Mouse (Mus musculus): ENCODE measurements around the gene Gm11627. TPM values are rescaled to one million over a fixed set of nuclear protein-coding genes. Genes with fewer than 3 reads are reported as not detected.
"Not testable (repeated sequence)": the region's sequence is repeated elsewhere in the genome, so short reads cannot be mapped to it uniquely, and the experiment has no call there.

Gene Gm11627
- polyA plus RNA-seq, 1 experiment = 1.9 TPM

- TF ChIP-seq REST (IDR thresholded peaks at IDR 0.05; ENCODE audit: insufficient read depth, insufficient read length) (no peak), TCF3 (IDR thresholded peaks at IDR 0.05; ENCODE audit: insufficient read length, low read depth) (no peak), MYOG (IDR thresholded peaks at IDR 0.05; ENCODE audit: control insufficient read depth in 1 of 3, insufficient read depth in 1 of 3, insufficient read length in 2 of 3, low read depth in 2 of 3) (no peak), MAX (IDR thresholded peaks at IDR 0.05; ENCODE audit: low read depth) (no peak), E2F4 (IDR thresholded peaks at IDR 0.05; ENCODE audit: insufficient read depth) (no peak), SRF (IDR thresholded peaks at IDR 0.05; ENCODE audit: control insufficient read depth, insufficient read length, low read depth) (no peak), MYOD1 (IDR thresholded peaks at IDR 0.05; ENCODE audit: control insufficient read depth in 1 of 3, insufficient read length in 2 of 3, low read depth in 2 of 3) (no peak), CEBPB (IDR thresholded peaks at IDR 0.05; ENCODE audit: insufficient read depth, poor library complexity, severe bottlenecking) (no peak), USF1 (IDR thresholded peaks at IDR 0.05; ENCODE audit: low read depth) (no peak), POLR2A (IDR thresholded peaks at IDR 0.05; ENCODE audit: insufficient read length, low read depth) (no peak), POLR2AphosphoS2 (IDR thresholded peaks at IDR 0.05; ENCODE audit: insufficient read length, low read depth) (no peak), TCF12 (IDR thresholded peaks at IDR 0.05; ENCODE audit: insufficient read depth, poor library complexity, severe bottlenecking) (no peak)
- Histone ChIP-seq H3K79me2 (ENCODE audit: control insufficient read depth, insufficient read depth) (peaks cover 96% of the 10 kb centered on the region), H3ac (ENCODE audit: control insufficient read depth, insufficient read length) (no peak overlapping the region), H3K4me3 (no peak overlapping the region), H3K27me3 (ENCODE audit: control insufficient read depth, insufficient read depth, insufficient read length) (no peaks in the 10 kb centered on the region), H3K4me2 (ENCODE audit: low read depth) (no peak overlapping the region), H3K36me3 (ENCODE audit: control insufficient read depth, insufficient read depth) (no peaks in the 10 kb centered on the region)
Observed at GRCm38 (mm10) chr11:102551176-102551575, 28.1 kb downstream of the Gm11627 start.

DNA sequence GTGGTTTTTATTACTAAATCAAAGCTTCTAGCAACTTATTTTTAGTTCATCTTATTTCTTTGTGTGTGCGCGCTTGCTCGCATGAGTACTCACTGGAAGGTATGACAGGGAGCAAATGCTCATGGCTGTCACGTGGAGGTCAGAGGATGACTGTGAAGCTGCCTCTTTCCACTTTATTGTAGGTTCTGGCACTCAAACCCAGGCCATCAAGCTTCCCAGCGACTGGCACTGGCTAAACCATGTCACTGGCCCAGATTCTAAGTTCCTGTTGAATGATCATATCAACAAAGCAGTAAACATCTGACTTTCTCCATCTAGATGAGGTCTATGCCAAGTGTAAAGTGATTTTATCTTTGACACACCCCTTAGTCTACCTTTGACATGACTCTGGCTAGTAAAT, 37.8 kb downstream of the Gm11627 start:
- Histone ChIP-seq H3ac (ENCODE audit: control insufficient read depth, insufficient read length) (no peak overlapping the region), H3K79me2 (ENCODE audit: control insufficient read depth, insufficient read depth) (peaks cover 71% of the 10 kb centered on the region), H3K4me3 (no peak overlapping the region), H3K27me3 (ENCODE audit: control insufficient read depth, insufficient read depth, insufficient read length) (no peaks in the 10 kb centered on the region), H3K4me2 (ENCODE audit: low read depth) (no peak overlapping the region), H3K36me3 (ENCODE audit: control insufficient read depth, insufficient read depth) (peaks cover 20% of the 10 kb centered on the region)
- no peak for TF ChIP-seq POLR2A (IDR thresholded peaks at IDR 0.05; ENCODE audit: insufficient read length, low read depth)
- no peak for TF ChIP-seq TCF3 (IDR thresholded peaks at IDR 0.05; ENCODE audit: insufficient read length, low read depth)
- TF ChIP-seq POLR2AphosphoS2 (IDR thresholded peaks at IDR 0.05; ENCODE audit: insufficient read length, low read depth) = no peak
- TF ChIP-seq CEBPB (IDR thresholded peaks at IDR 0.05; ENCODE audit: insufficient read depth, poor library complexity, severe bottlenecking) = no peak

- H3ac ChIP-seq (ENCODE audit: control insufficient read depth, insufficient read length); H3K4me3 ChIP-seq; H3K27me3 ChIP-seq (ENCODE audit: control insufficient read depth, insufficient read depth, insufficient read length); H3K4me2 ChIP-seq (ENCODE audit: low read depth): not testable (repeated sequence)
- Histone ChIP-seq H3K79me2 (ENCODE audit: control insufficient read depth, insufficient read depth) (peaks cover 59% of the 10 kb centered on the region), H3K36me3 (ENCODE audit: control insufficient read depth, insufficient read depth) (peaks cover 24% of the 10 kb centered on the region)
Observed at GRCm38 (mm10) chr11:102540286-102540685, 39.0 kb downstream of the Gm11627 start.

DNA sequence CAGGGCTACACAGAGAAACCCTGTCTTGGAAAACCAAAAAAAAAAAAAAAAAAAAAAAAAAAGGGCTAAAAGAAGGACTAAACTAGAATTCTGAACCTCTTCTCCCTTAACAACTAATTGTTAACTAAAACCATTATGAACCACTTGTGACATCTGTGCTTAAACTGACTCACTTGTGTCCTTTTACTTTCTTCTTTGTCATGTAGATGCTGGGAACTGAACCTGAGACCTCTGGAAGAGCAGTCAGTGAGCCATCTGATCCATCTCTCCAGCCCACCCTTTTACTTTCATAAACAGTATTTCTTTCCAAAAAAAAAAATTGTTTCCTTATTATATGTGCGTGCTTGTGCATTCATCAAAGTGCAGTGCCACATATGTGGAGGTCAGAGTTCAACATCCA, 39.6 kb downstream of the Gm11627 start:
- no peak overlapping the region for H3K4me3 ChIP-seq
- H3K27me3 ChIP-seq (ENCODE audit: control insufficient read depth, insufficient read depth, insufficient read length) = no peaks in the 10 kb centered on the region
- H3K36me3 ChIP-seq (ENCODE audit: control insufficient read depth, insufficient read depth) = peaks cover 24% of the 10 kb centered on the region
- peaks cover 57% of the 10 kb centered on the region for H3K79me2 ChIP-seq (ENCODE audit: control insufficient read depth, insufficient read depth)
- TF ChIP-seq USF1 (IDR thresholded peaks at IDR 0.05; ENCODE audit: low read depth) (no peak), MYOD1 (IDR thresholded peaks at IDR 0.05; ENCODE audit: control insufficient read depth in 1 of 3, insufficient read length in 2 of 3, low read depth in 2 of 3) (no peak), TCF3 (IDR thresholded peaks at IDR 0.05; ENCODE audit: insufficient read length, low read depth) (no peak), POLR2AphosphoS2 (IDR thresholded peaks at IDR 0.05; ENCODE audit: insufficient read length, low read depth) (no peak), REST (IDR thresholded peaks at IDR 0.05; ENCODE audit: insufficient read depth, insufficient read length) (no peak), MYOG (IDR thresholded peaks at IDR 0.05; ENCODE audit: control insufficient read depth in 1 of 3, insufficient read depth in 1 of 3, insufficient read length in 2 of 3, low read depth in 2 of 3) (no peak), POLR2A (IDR thresholded peaks at IDR 0.05; ENCODE audit: insufficient read length, low read depth) (no peak), SRF (IDR thresholded peaks at IDR 0.05; ENCODE audit: control insufficient read depth, insufficient read length, low read depth) (no peak), MAX (IDR thresholded peaks at IDR 0.05; ENCODE audit: low read depth) (no peak), TCF12 (IDR thresholded peaks at IDR 0.05; ENCODE audit: insufficient read depth, poor library complexity, severe bottlenecking) (no peak), E2F4 (IDR thresholded peaks at IDR 0.05; ENCODE audit: insufficient read depth) (no peak), CEBPB (IDR thresholded peaks at IDR 0.05; ENCODE audit: insufficient read depth, poor library complexity, severe bottlenecking) (no peak)
- no peak overlapping the region for H3ac ChIP-seq (ENCODE audit: control insufficient read depth, insufficient read length)
- H3K4me2 ChIP-seq (ENCODE audit: low read depth) = no peak overlapping the region

GRCm38 (mm10) chr11:102536210-102536609, 43.1 kb downstream of the Gm11627 start:
- Histone ChIP-seq H3K4me2 (ENCODE audit: low read depth) (no peak overlapping the region), H3K27me3 (ENCODE audit: control insufficient read depth, insufficient read depth, insufficient read length) (no peaks in the 10 kb centered on the region), H3K4me3 (no peak overlapping the region), H3ac (ENCODE audit: control insufficient read depth, insufficient read length) (no peak overlapping the region), H3K79me2 (ENCODE audit: control insufficient read depth, insufficient read depth) (peaks cover 53% of the 10 kb centered on the region), H3K36me3 (ENCODE audit: control insufficient read depth, insufficient read depth) (peaks cover 24% of the 10 kb centered on the region)
- TF ChIP-seq USF1 (IDR thresholded peaks at IDR 0.05; ENCODE audit: low read depth) = no peak
- no peak for TF ChIP-seq SRF (IDR thresholded peaks at IDR 0.05; ENCODE audit: control insufficient read depth, insufficient read length, low read depth)
- TF ChIP-seq MYOD1 (IDR thresholded peaks at IDR 0.05; ENCODE audit: control insufficient read depth in 1 of 3, insufficient read length in 2 of 3, low read depth in 2 of 3) = no peak
- no peak for TF ChIP-seq CEBPB (IDR thresholded peaks at IDR 0.05; ENCODE audit: insufficient read depth, poor library complexity, severe bottlenecking)
- no peak for TF ChIP-seq POLR2AphosphoS2 (IDR thresholded peaks at IDR 0.05; ENCODE audit: insufficient read length, low read depth)
- no peak for TF ChIP-seq MAX (IDR thresholded peaks at IDR 0.05; ENCODE audit: low read depth)
- no peak for TF ChIP-seq E2F4 (IDR thresholded peaks at IDR 0.05; ENCODE audit: insufficient read depth)
- TF ChIP-seq POLR2A (IDR thresholded peaks at IDR 0.05; ENCODE audit: insufficient read length, low read depth) = no peak
- no peak for TF ChIP-seq MYOG (IDR thresholded peaks at IDR 0.05; ENCODE audit: control insufficient read depth in 1 of 3, insufficient read depth in 1 of 3, insufficient read length in 2 of 3, low read depth in 2 of 3)
- no peak for TF ChIP-seq TCF12 (IDR thresholded peaks at IDR 0.05; ENCODE audit: insufficient read depth, poor library complexity, severe bottlenecking)
- TF ChIP-seq TCF3 (IDR thresholded peaks at IDR 0.05; ENCODE audit: insufficient read length, low read depth) = no peak
- TF ChIP-seq REST (IDR thresholded peaks at IDR 0.05; ENCODE audit: insufficient read depth, insufficient read length) = no peak

Data from myocyte (in vitro differentiated cells).